9 mouse cellular contexts compared by ENCODE assay signal in the genomic region with DNA sequence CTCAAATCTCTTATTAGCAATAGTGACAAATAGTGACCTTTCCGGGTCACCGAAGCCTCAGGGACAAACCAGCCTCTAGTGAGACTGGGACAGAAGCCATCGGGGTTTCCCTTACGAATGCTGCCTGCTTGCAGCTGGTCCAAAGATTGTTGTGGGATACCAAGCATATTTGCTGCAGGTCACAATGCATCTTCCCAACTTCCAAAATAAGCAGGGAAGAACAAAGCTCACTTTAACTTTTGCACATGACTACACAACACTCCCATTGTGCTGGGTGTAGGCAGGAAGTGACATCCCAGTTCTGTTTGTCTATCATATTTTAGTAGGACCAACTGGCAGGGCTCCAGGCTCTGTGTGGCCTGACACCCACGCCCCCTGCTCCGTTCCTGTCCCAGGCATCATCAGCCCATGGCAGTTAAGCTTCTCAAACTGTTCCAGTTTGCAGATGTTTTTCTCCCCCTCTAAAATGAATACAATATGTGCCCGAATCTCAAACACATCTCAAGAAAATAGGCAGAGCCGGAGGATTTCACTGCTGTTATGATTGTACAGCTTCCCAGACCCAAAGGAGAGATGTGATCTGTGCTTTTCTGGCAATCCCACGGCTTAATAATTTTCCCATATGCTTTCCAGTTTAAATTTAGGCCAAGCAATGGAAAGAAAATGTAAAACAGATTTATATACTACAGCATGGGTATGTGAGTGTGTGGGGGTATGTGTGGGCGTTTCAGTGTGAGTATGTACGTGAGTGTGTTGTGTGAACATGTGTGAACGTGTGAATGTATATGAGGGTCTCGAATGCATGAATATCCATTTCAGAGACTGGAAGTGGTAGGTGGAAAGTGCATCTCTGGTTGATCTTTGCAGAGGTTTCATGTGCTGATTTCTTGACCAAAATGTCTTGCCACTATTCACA. TPM values are rescaled to one million over a fixed set of nuclear protein-coding genes. Genes with fewer than 3 reads are reported as not detected.
A peak's percentile ranks its signal among the peaks of the same experiment; 100 is the strongest.
DNase-seq lines count a peak whose midpoint lies in the region; ATAC-seq lines count a peak whose summit lies in the region.
"Had no signal": no experiment of that assay in that cellular context is flagged by ENCODE, and none has a peak within 500 bp of the region (broad histone marks: within the 10 kb centered on the region; RNA-seq: fewer than 3 reads in every experiment).

No protein-coding gene starts in this region.

- 0 out of 2 replicates have a peak, but pooled peaks cover 5% of the 10 kb centered on the region for H3K36me3 ChIP-seq in limb, embryonic 12.5 days
- H3K36me3 ChIP-seq: hindbrain, embryonic 12.5 days had no signal

- no peaks in the 10 kb centered on the region; the same call in 1 of the 2 replicates for H3K4me1 ChIP-seq in limb, embryonic 12.5 days (replicated peaks)

- peak; percentile 12 for DNase-seq in embryo, embryonic 10 days (ENCODE audit: low spot score)
- no peak for DNase-seq in embryo, embryonic 9.5 days (ENCODE audit: extremely low spot score)
- DNase-seq in ovary, postnatal 14 days (ENCODE audit: low spot score), result peak; percentile 29
- no peak for DNase-seq in ovary, postnatal 36 days (ENCODE audit: low spot score)
- no peak for DNase-seq in spleen, adult 12 weeks (ENCODE audit: low spot score)
- no peak for DNase-seq in cerebellum, adult 9-11 months

- H3K4me2 ChIP-seq in limb, embryonic 12.5 days, result no peak overlapping the region
- H3K4me2 ChIP-seq: hindbrain, embryonic 12.5 days had no signal

- ATAC-seq in limb, embryonic 12.5 days (ENCODE audit: insufficient number of reproducible peaks, insufficient read depth, low FRiP score, low TSS enrichment, low read depth), result peak; percentile 76
- ATAC-seq in cerebellum, adult (ENCODE audit: insufficient number of reproducible peaks, low FRiP score, low TSS enrichment), result no peak

- H3K9me3 ChIP-seq in limb, embryonic 12.5 days, result no peaks in the 10 kb centered on the region
- H3K9me3 ChIP-seq: hindbrain, embryonic 12.5 days had no signal

- peak overlapping the region; percentile 53 for H3K27ac ChIP-seq in limb, embryonic 12.5 days
- H3K27ac ChIP-seq: hindbrain, embryonic 12.5 days had no signal

- H3K27me3 ChIP-seq in limb, embryonic 12.5 days, result no peaks in the 10 kb centered on the region
- H3K27me3 ChIP-seq: hindbrain, embryonic 12.5 days had no signal

- WGBS in limb, embryonic 12.5 days, result 66% methylated on average over 13 of the region's 13 CpGs

- H3K4me3 ChIP-seq in limb, embryonic 12.5 days (replicated peaks), result no peak overlapping the region
- H3K4me3 ChIP-seq: hindbrain, embryonic 12.5 days had no signal

- H3K9ac ChIP-seq in limb, embryonic 12.5 days (replicated peaks), result no peak overlapping the region
- H3K9ac ChIP-seq: hindbrain, embryonic 12.5 days had no signal

RNA-seq across cellular contexts. Expression of a gene that starts 55.5 kb away (rescaled TPM):
- polyA plus RNA-seq in limb, embryonic 12.5 days (2016; fragmentation: Nextera tagmentation; extraction: Ambion mirVana), result 1.4 and 1.9 TPM in 2 replicates

Comparison
In these comparisons a context has a peak if more than half of its experiments do, and no peak if none do; other contexts are left out.
1. DNase-seq: peak in embryo, embryonic 10 days (single experiment) and ovary, postnatal 14 days (single experiment); none in embryo, embryonic 9.5 days (single experiment), ovary, postnatal 36 days (single experiment), spleen, adult 12 weeks (single experiment) and cerebellum, adult 9-11 months (single experiment).